Mouse (Mus musculus) neural tube, embryonic 15.5 days (tissue): Measurements from ENCODE around the gene Slc38a3. TPM values are rescaled to one million over a fixed set of nuclear protein-coding genes. Genes with fewer than 3 reads are reported as not detected.

Experiments used
- ATAC-seq: fragments of 200-750 bp; cut with Nextera tagmentation; 2 replicates; pipeline ENCODE4 v1.8.0; 2017; ENCODE audit warnings: mild to moderate bottlenecking, moderate TSS enrichment, moderate library complexity; ENCODE audit not compliant: low FRiP score
- H3K27ac ChIP-seq: fragments of 300-500 bp; sonication (generic); replicated peaks from 2 replicates; pipeline ENCODE4 v1.5.1; 2015; ENCODE audit warnings: mild to moderate bottlenecking, inconsistent platforms
- H3K27me3 ChIP-seq: fragments of 300-500 bp; sonication (generic); replicated peaks from 2 replicates; pipeline ENCODE4 v1.6.1; 2015; ENCODE audit warnings: inconsistent platforms
- H3K36me3 ChIP-seq: fragments of 300-500 bp; sonication (generic); 2 replicates; pipeline ENCODE4 v1.6.1; 2015; ENCODE audit warnings: inconsistent platforms
- H3K4me1 ChIP-seq: fragments of 300-500 bp; sonication (generic); 2 replicates; pipeline ENCODE4 v1.6.1; 2015; ENCODE audit warnings: inconsistent platforms
- H3K4me2 ChIP-seq: fragments of 300-500 bp; sonication (generic); 2 replicates; pipeline ENCODE4 v1.6.1; 2015; ENCODE audit warnings: inconsistent platforms, mild to moderate bottlenecking, moderate library complexity
- H3K4me3 ChIP-seq: fragments of 300-500 bp; sonication (generic); replicated peaks from 2 replicates; pipeline ENCODE4 v1.5.1; 2015; ENCODE audit warnings: mild to moderate bottlenecking, inconsistent platforms
- H3K9ac ChIP-seq: fragments of 300-500 bp; sonication (generic); replicated peaks from 2 replicates; pipeline ENCODE4 v1.6.1; 2015; ENCODE audit warnings: mild to moderate bottlenecking, inconsistent platforms
- H3K9me3 ChIP-seq: fragments of 300-500 bp; sonication (generic); replicated peaks from 2 replicates; pipeline ENCODE4 v1.6.1; 2016; ENCODE audit warnings: inconsistent platforms
- WGBS: fragments of 180-500 bp; shearing (Covaris S2); methylation state at CpG from one replicate; pipeline ENCODE4 v1.1.7; 2015; ENCODE audit warnings: mixed read lengths; 5-methylcytosine and 5-hydroxymethylcytosine counted together
- polyA plus RNA-seq: library from polyadenylated mRNA; unstranded; fragments of >200 nt; fragmentation: Nextera tagmentation; extraction: Ambion mirVana; gene quantifications from 2 replicates; pipeline ENCODE4 v1.2.1, GENCODE M21; 2015

The Slc38a3 gene
- polyA plus RNA-seq, 1 experiment from 2014 or later: 35.4 TPM

GRCm38 (mm10) chr9:107625351-107626128, 43.8 kb downstream of the Slc38a3 start:
- H3K27ac ChIP-seq: peak overlapping the region; percentile 89
- no peaks in the 10 kb centered on the region for H3K27me3 ChIP-seq
- H3K9me3 ChIP-seq: no peaks in the 10 kb centered on the region
- H3K4me2 ChIP-seq: peak overlapping the region; percentile 44; the same call in 1 of the 2 replicates
- 90% methylated on average over 12 of the region's 12 CpGs for WGBS
- H3K4me1 ChIP-seq: peaks cover 65% of the 10 kb centered on the region
- H3K4me3 ChIP-seq: no peak overlapping the region
- ATAC-seq: no peak
- no peak overlapping the region for H3K9ac ChIP-seq
- H3K36me3 ChIP-seq: peaks cover 9% of the 10 kb centered on the region

- Histone ChIP-seq H3K27me3 (no peaks in the 10 kb centered on the region), H3K9ac (no peak overlapping the region), H3K4me1 (peaks cover 63% of the 10 kb centered on the region), H3K4me2 (no peak overlapping the region), H3K36me3 (peaks cover 15% of the 10 kb centered on the region), H3K9me3 (no peaks in the 10 kb centered on the region), H3K4me3 (no peak overlapping the region), H3K27ac (peak overlapping the region; percentile 89)
- WGBS: 78% methylated on average over 3 of the region's 3 CpGs
- ATAC-seq: no peak
Measured at GRCm38 (mm10) chr9:107624951-107625350, 44.4 kb downstream of the Slc38a3 start.

- Histone ChIP-seq H3K36me3 (peaks cover 19% of the 10 kb centered on the region), H3K4me2 (no peak overlapping the region), H3K4me3 (no peak overlapping the region), H3K27me3 (no peaks in the 10 kb centered on the region), H3K27ac (peak overlapping the region; percentile 89), H3K9ac (no peak overlapping the region), H3K9me3 (no peaks in the 10 kb centered on the region), H3K4me1 (peaks cover 63% of the 10 kb centered on the region)
- 70% methylated on average over 5 of the region's 5 CpGs for WGBS
- ATAC-seq: no peak
Measured at GRCm38 (mm10) chr9:107624539-107624938, 44.8 kb downstream of the Slc38a3 start.

GRCm38 (mm10) chr9:107620954-107621353, 48.4 kb downstream of the Slc38a3 start:
- H3K4me2 ChIP-seq: no peak overlapping the region
- H3K9me3 ChIP-seq: no peaks in the 10 kb centered on the region
- H3K4me3 ChIP-seq: no peak overlapping the region
- peaks cover 44% of the 10 kb centered on the region for H3K4me1 ChIP-seq
- ATAC-seq: no peak
- peaks cover 50% of the 10 kb centered on the region for H3K36me3 ChIP-seq
- peak overlapping the region; percentile 19 for H3K27ac ChIP-seq
- no peaks in the 10 kb centered on the region for H3K27me3 ChIP-seq
- no peak overlapping the region for H3K9ac ChIP-seq

GRCm38 (mm10) chr9:107619546-107619879, 49.8 kb downstream of the Slc38a3 start:
- Histone ChIP-seq H3K36me3 (peaks cover 65% of the 10 kb centered on the region), H3K9ac (no peak overlapping the region), H3K4me2 (no peak overlapping the region), H3K4me3 (no peak overlapping the region), H3K9me3 (no peaks in the 10 kb centered on the region), H3K27ac (peak overlapping the region; percentile 45), H3K27me3 (no peaks in the 10 kb centered on the region), H3K4me1 (peaks cover 36% of the 10 kb centered on the region)
- WGBS: 77% methylated on average over 13 of the region's 13 CpGs
- no peak for ATAC-seq

GRCm38 (mm10) chr9:107618778-107619545, 50.4 kb downstream of the Slc38a3 start:
- no peak for ATAC-seq
- no peaks in the 10 kb centered on the region for H3K27me3 ChIP-seq
- H3K9me3 ChIP-seq: no peaks in the 10 kb centered on the region
- no peak overlapping the region for H3K4me2 ChIP-seq
- H3K9ac ChIP-seq: no peak overlapping the region
- 53% methylated on average over 13 of the region's 13 CpGs for WGBS
- no peak overlapping the region for H3K4me3 ChIP-seq
- H3K36me3 ChIP-seq: peaks cover 69% of the 10 kb centered on the region
- H3K27ac ChIP-seq: peak overlapping the region; percentile 45
- H3K4me1 ChIP-seq: peaks cover 34% of the 10 kb centered on the region

- peaks cover 71% of the 10 kb centered on the region for H3K36me3 ChIP-seq
- ATAC-seq: no peak
- H3K4me1 ChIP-seq: peaks cover 40% of the 10 kb centered on the region
- H3K27me3 ChIP-seq: no peaks in the 10 kb centered on the region
- no peaks in the 10 kb centered on the region for H3K9me3 ChIP-seq
- H3K4me2 ChIP-seq: no peak overlapping the region
- WGBS: 90% methylated on average over 6 of the region's 6 CpGs
- no peak overlapping the region for H3K9ac ChIP-seq
- H3K4me3 ChIP-seq: no peak overlapping the region
- peak overlapping the region; percentile 45; the same call in 1 of the 2 replicates for H3K27ac ChIP-seq
Measured at GRCm38 (mm10) chr9:107618098-107618497, 51.2 kb downstream of the Slc38a3 start.

- no peak overlapping the region for H3K4me3 ChIP-seq
- no peaks in the 10 kb centered on the region for H3K9me3 ChIP-seq
- peaks cover 45% of the 10 kb centered on the region for H3K4me1 ChIP-seq
- peak overlapping the region; percentile 45; the same call in 1 of the 2 replicates for H3K27ac ChIP-seq
- no peak overlapping the region for H3K9ac ChIP-seq
- ATAC-seq: no peak
- H3K4me2 ChIP-seq: no peak overlapping the region
- 84% methylated on average over 2 of the region's 2 CpGs for WGBS
- H3K27me3 ChIP-seq: no peaks in the 10 kb centered on the region
- peaks cover 69% of the 10 kb centered on the region for H3K36me3 ChIP-seq
Measured at GRCm38 (mm10) chr9:107617461-107617860, 51.9 kb downstream of the Slc38a3 start.

- WGBS: 48% methylated on average over 4 of the region's 4 CpGs
- H3K4me3 ChIP-seq: no peak overlapping the region
- H3K27ac ChIP-seq: peak overlapping the region; percentile 42; the same call in 1 of the 2 replicates
- H3K4me2 ChIP-seq: no peak overlapping the region
- no peak for ATAC-seq
- H3K4me1 ChIP-seq: peaks cover 50% of the 10 kb centered on the region
- H3K9me3 ChIP-seq: no peaks in the 10 kb centered on the region
- no peaks in the 10 kb centered on the region for H3K27me3 ChIP-seq
- no peak overlapping the region for H3K9ac ChIP-seq
- H3K36me3 ChIP-seq: peaks cover 57% of the 10 kb centered on the region
Measured at GRCm38 (mm10) chr9:107615035-107615434, 54.3 kb downstream of the Slc38a3 start.

GRCm38 (mm10) chr9:107612945-107613569, 56.3 kb downstream of the Slc38a3 start:
- 0 out of 2 replicates have a peak, but pooled peaks have one; percentile 23 for ATAC-seq
- WGBS: 8% methylated on average over 12 of the region's 12 CpGs
- Histone ChIP-seq H3K27me3 (no peaks in the 10 kb centered on the region), H3K4me3 (peak overlapping the region; percentile 33), H3K36me3 (peaks cover 38% of the 10 kb centered on the region), H3K27ac (peak overlapping the region; percentile 97), H3K4me1 (peaks cover 40% of the 10 kb centered on the region), H3K9ac (peak overlapping the region; percentile 57), H3K9me3 (no peaks in the 10 kb centered on the region), H3K4me2 (peak overlapping the region; percentile 61)

GRCm38 (mm10) chr9:107612191-107612944, 57.0 kb downstream of the Slc38a3 start:
- peaks cover 44% of the 10 kb centered on the region for H3K4me1 ChIP-seq
- WGBS: under 1% methylated on average over 45 of the region's 48 CpGs
- H3K9ac ChIP-seq: peak overlapping the region; percentile 57
- peak overlapping the region; percentile 97 for H3K27ac ChIP-seq
- H3K9me3 ChIP-seq: no peaks in the 10 kb centered on the region
- peak overlapping the region; percentile 61 for H3K4me2 ChIP-seq
- H3K27me3 ChIP-seq: no peaks in the 10 kb centered on the region
- peak; percentile 96 for ATAC-seq
- peak overlapping the region; percentile 33 for H3K4me3 ChIP-seq
- H3K36me3 ChIP-seq: peaks cover 32% of the 10 kb centered on the region
